Mouse (Mus musculus) thymus, postnatal 4 days (tissue): ENCODE data around the gene Pnrc2.
A peak's percentile ranks its signal among the peaks of the same experiment; 100 is the strongest.

ENCODE experiments used
- DNase-seq: peaks from one replicate; pipeline ENCODE4 v3.0.0; 2021

Gene Pnrc2

GRCm38 (mm10) chr4:135868996-135869395, 4.7 kb downstream of the Pnrc2 start:
- DNase-seq: peak; percentile 55

- DNase-seq: no peak
Measured at GRCm38 (mm10) chr4:135857597-135858186, 16.0 kb downstream of the Pnrc2 start.

- peak; percentile 31 for DNase-seq
Measured at GRCm38 (mm10) chr4:135856223-135857091, 17.2 kb downstream of the Pnrc2 start.

GRCm38 (mm10) chr4:135855536-135856222, 18.0 kb downstream of the Pnrc2 start, which contains the start of gene Srsf10:
Gene Srsf10 (plus strand): TSS chr4:135855747.
- peak; percentile 97 for DNase-seq

- DNase-seq: peak; percentile 38
Measured at GRCm38 (mm10) chr4:135855080-135855479, 18.6 kb downstream of the Pnrc2 start.

GRCm38 (mm10) chr4:135854630-135855029, 19.0 kb downstream of the Pnrc2 start:
- DNase-seq: no peak

- no peak for DNase-seq
Measured at GRCm38 (mm10) chr4:135853987-135854546, 19.6 kb downstream of the Pnrc2 start.

- DNase-seq: no peak
Measured at GRCm38 (mm10) chr4:135851942-135852341, 21.7 kb downstream of the Pnrc2 start.

GRCm38 (mm10) chr4:135850411-135851095, 23.1 kb downstream of the Pnrc2 start:
- peak; percentile 57 for DNase-seq

GRCm38 (mm10) chr4:135847581-135847980, 26.1 kb downstream of the Pnrc2 start:
- DNase-seq: no peak

GRCm38 (mm10) chr4:135844400-135844799, 29.2 kb downstream of the Pnrc2 start:
- no peak for DNase-seq

- no peak for DNase-seq
Measured at GRCm38 (mm10) chr4:135839293-135840011, 34.2 kb downstream of the Pnrc2 start.

GRCm38 (mm10) chr4:135838925-135839292, 34.7 kb downstream of the Pnrc2 start:
- DNase-seq: no peak

GRCm38 (mm10) chr4:135834124-135834717, 39.4 kb downstream of the Pnrc2 start:
- no peak for DNase-seq

GRCm38 (mm10) chr4:135833301-135834123, 40.1 kb downstream of the Pnrc2 start:
- DNase-seq: no peak

GRCm38 (mm10) chr4:135832070-135832469, 41.6 kb downstream of the Pnrc2 start:
- DNase-seq: no peak

- DNase-seq: no peak
Measured at GRCm38 (mm10) chr4:135828491-135828890, 45.2 kb downstream of the Pnrc2 start.

GRCm38 (mm10) chr4:135824254-135824653, 49.4 kb downstream of the Pnrc2 start:
- DNase-seq: no peak

GRCm38 (mm10) chr4:135823298-135823697, 50.4 kb downstream of the Pnrc2 start:
- DNase-seq: peak; percentile 80

- no peak for DNase-seq
Measured at GRCm38 (mm10) chr4:135821772-135822171, 51.9 kb downstream of the Pnrc2 start.
